Mouse (Mus musculus) megakaryocyte, embryonic 14.5 days (primary cell): Measurements from ENCODE around the gene Ube2o.

Source experiments
- FLI1 ChIP-seq: IDR thresholded peaks from 2 replicates; pipeline ENCODE4 v1.6.1; 2012; ENCODE audit warnings: low read length, inconsistent platforms, mixed read lengths
- GATA1 ChIP-seq: IDR thresholded peaks from 3 replicates; pipeline ENCODE4 v1.6.1; 2012; ENCODE audit warnings: mixed read lengths, low read length, inconsistent platforms, borderline replicate concordance

DNA sequence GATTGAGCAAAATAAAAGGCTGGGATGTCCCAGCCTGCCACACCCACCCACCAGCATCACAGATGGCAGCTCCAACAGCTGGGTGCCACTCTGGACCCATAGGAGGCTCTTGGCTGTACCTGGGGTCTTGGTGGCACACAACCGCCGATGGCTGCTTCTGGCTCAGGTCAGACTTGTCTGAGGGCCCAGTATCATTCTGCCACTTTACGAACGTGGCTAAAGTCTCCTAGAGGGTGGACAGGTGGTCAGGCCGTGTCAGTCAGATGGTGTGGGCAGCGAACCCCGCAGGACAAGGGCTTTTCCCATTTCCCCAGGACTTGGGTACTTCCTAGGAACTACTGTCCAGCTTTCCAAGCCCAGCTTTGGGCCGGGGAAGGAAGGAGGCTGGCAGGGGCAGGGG lies 19.9 kb upstream of the Ube2o start:
- TF ChIP-seq GATA1 (no peak), FLI1 (no peak)
